Mouse (Mus musculus): Measurements from ENCODE around the gene Hoxc12.

- TF ChIP-seq CTCF (conservative IDR thresholded peaks at IDR 0.05; ENCODE audit: low read length) (no peak), NANOG (IDR thresholded peaks at IDR 0.05; ENCODE audit: borderline replicate concordance, low read length) (no peak)
Observed at GRCm38 (mm10) chr15:102895115-102895514, 41.4 kb upstream of the Hoxc12 start.
